Mouse (Mus musculus) liver, postnatal 0 days (tissue): ENCODE data around the gene Jade3. TPM values are rescaled to one million over a fixed set of nuclear protein-coding genes. Genes with fewer than 3 reads are reported as not detected.

ENCODE experiments used
- ATAC-seq: fragments of 200-750 bp; cut with Nextera tagmentation; 2 replicates; pipeline ENCODE4 v1.8.0; 2017; ENCODE audit warnings: mild to moderate bottlenecking, moderate library complexity
- DNase-seq: peaks from one replicate; pipeline ENCODE4 v3.0.0-alpha.2; 2016
- H3K27ac ChIP-seq: fragments of 300-500 bp; sonication (generic); 2 replicates; pipeline ENCODE4 v1.5.1; 2014; ENCODE audit warnings: antibody characterized with exemption, moderate library complexity, mild to moderate bottlenecking, low read depth
- H3K27me3 ChIP-seq: fragments of 300-500 bp; sonication (generic); 2 replicates; pipeline ENCODE4 v1.6.1; 2014; ENCODE audit warnings: low read length, control low read depth, mixed read lengths; ENCODE audit not compliant: insufficient read depth
- H3K36me3 ChIP-seq: fragments of 300-500 bp; sonication (generic); replicated peaks from 2 replicates; pipeline ENCODE4 v1.6.1; 2014; ENCODE audit warnings: mild to moderate bottlenecking, control low read depth, low read length, moderate library complexity, mixed read lengths; ENCODE audit not compliant: insufficient read depth
- H3K4me1 ChIP-seq: fragments of 300-500 bp; sonication (generic); 2 replicates; pipeline ENCODE4 v1.6.1; 2014; ENCODE audit warnings: antibody characterized with exemption, mild to moderate bottlenecking, control low read depth; ENCODE audit not compliant: insufficient read depth
- H3K4me2 ChIP-seq: fragments of 300-500 bp; sonication (generic); 2 replicates; pipeline ENCODE4 v1.6.1; 2014; ENCODE audit warnings: low read depth, mild to moderate bottlenecking, low read length, moderate library complexity, mixed read lengths
- H3K4me3 ChIP-seq: fragments of 300-500 bp; sonication (generic); 2 replicates; pipeline ENCODE4 v1.5.1; 2014; ENCODE audit warnings: low read depth, low read length
- H3K9ac ChIP-seq: fragments of 300-500 bp; sonication (generic); replicated peaks from 2 replicates; pipeline ENCODE4 v1.6.1; 2014; ENCODE audit warnings: mild to moderate bottlenecking, moderate library complexity
- H3K9me3 ChIP-seq: fragments of 300-500 bp; sonication (generic); 2 replicates; pipeline ENCODE4 v1.6.1; 2016; ENCODE audit warnings: mild to moderate bottlenecking, control low read depth, low read length, mixed read lengths
- CTCF ChIP-seq: sonication (generic); IDR thresholded peaks from 2 replicates; pipeline ENCODE4 v1.5.1; 2016; ENCODE audit warnings: antibody characterized with exemption, low read depth
- EP300 ChIP-seq: IDR thresholded peaks from 2 replicates; pipeline ENCODE4 v1.6.1; 2016; ENCODE audit warnings: antibody characterized with exemption, low read depth, mild to moderate bottlenecking
- WGBS: fragments of 180-500 bp; shearing (Covaris S2); extraction: QIAGEN DNeasy Blood & Tissue Kit; methylation state at CpG from one replicate; pipeline ENCODE4 v1.1.7; 2014; ENCODE audit not compliant: insufficient replicate concordance; 5-methylcytosine and 5-hydroxymethylcytosine counted together
- polyA plus RNA-seq: library from polyadenylated mRNA; unstranded; fragments of >200 nt; fragmentation: Nextera tagmentation; extraction: Ambion mirVana; gene quantifications from 2 replicates; pipeline ENCODE4 v1.2.1, GENCODE M21; 2015

The Jade3 gene
- polyA plus RNA-seq, 1 experiment from 2014 or later: 2.0 TPM

GRCm38 (mm10) chrX:20521578-20521977 is 96.1 kb downstream of the Jade3 start:
- H3K4me3 ChIP-seq: no peak overlapping the region
- H3K27me3 ChIP-seq: no peaks in the 10 kb centered on the region
- no peaks in the 10 kb centered on the region for H3K36me3 ChIP-seq
- ATAC-seq: no peak
- no peak for DNase-seq
- H3K9me3 ChIP-seq: no peaks in the 10 kb centered on the region
- no peak overlapping the region for H3K27ac ChIP-seq
- TF ChIP-seq CTCF (no peak), EP300 (no peak)
- no peaks in the 10 kb centered on the region for H3K4me1 ChIP-seq
- no peak overlapping the region for H3K9ac ChIP-seq
- no peak overlapping the region for H3K4me2 ChIP-seq

- Histone ChIP-seq H3K27me3 (no peaks in the 10 kb centered on the region), H3K36me3 (no peaks in the 10 kb centered on the region), H3K4me1 (no peaks in the 10 kb centered on the region), H3K27ac (no peak overlapping the region), H3K9ac (no peak overlapping the region), H3K4me2 (no peak overlapping the region), H3K4me3 (no peak overlapping the region), H3K9me3 (no peaks in the 10 kb centered on the region)
- no peak for ATAC-seq
- DNase-seq: no peak
- WGBS: 43% methylated on average over 1 of the region's 1 CpGs
- no peak for TF ChIP-seq EP300
- TF ChIP-seq CTCF: no peak
Measured at GRCm38 (mm10) chrX:20532621-20533020, 107.1 kb downstream of the Jade3 start.

GRCm38 (mm10) chrX:20543867-20544266 is 118.4 kb downstream of the Jade3 start:
- Histone ChIP-seq H3K27me3 (no peaks in the 10 kb centered on the region), H3K9me3 (no peaks in the 10 kb centered on the region), H3K27ac (no peak overlapping the region), H3K36me3 (no peaks in the 10 kb centered on the region), H3K9ac (no peak overlapping the region), H3K4me1 (no peaks in the 10 kb centered on the region), H3K4me3 (no peak overlapping the region), H3K4me2 (no peak overlapping the region)
- 75% methylated on average over 3 of the region's 3 CpGs for WGBS
- ATAC-seq: no peak
- TF ChIP-seq CTCF (no peak), EP300 (no peak)
- no peak for DNase-seq

GRCm38 (mm10) chrX:20547609-20548008 is 122.1 kb downstream of the Jade3 start:
- peak overlapping the region; percentile 58 for H3K4me2 ChIP-seq
- no peaks in the 10 kb centered on the region for H3K27me3 ChIP-seq
- H3K4me3 ChIP-seq: peak overlapping the region; percentile 36
- no peak overlapping the region; the same call in 1 of the 2 replicates for H3K9ac ChIP-seq
- no peaks in the 10 kb centered on the region for H3K9me3 ChIP-seq
- no peaks in the 10 kb centered on the region for H3K36me3 ChIP-seq
- H3K27ac ChIP-seq: peak overlapping the region; percentile 81
- DNase-seq (peak; percentile 27), ATAC-seq (no peak)
- WGBS: 52% methylated on average over 5 of the region's 5 CpGs
- TF ChIP-seq EP300: no peak
- no peak for TF ChIP-seq CTCF
- H3K4me1 ChIP-seq: no peaks in the 10 kb centered on the region

GRCm38 (mm10) chrX:20548011-20548879 is 122.8 kb downstream of the Jade3 start:
- Histone ChIP-seq H3K4me2 (peak overlapping the region; percentile 58), H3K36me3 (no peaks in the 10 kb centered on the region), H3K4me3 (peak overlapping the region; percentile 36), H3K4me1 (no peaks in the 10 kb centered on the region), H3K9ac (no peak overlapping the region; the same call in 1 of the 2 replicates), H3K27ac (peak overlapping the region; percentile 81), H3K9me3 (no peaks in the 10 kb centered on the region), H3K27me3 (no peaks in the 10 kb centered on the region)
- 23% methylated on average over 24 of the region's 24 CpGs for WGBS
- peak; percentile 82 for ATAC-seq
- peak; percentile 21 for DNase-seq
- TF ChIP-seq CTCF: no peak
- no peak for TF ChIP-seq EP300

- ATAC-seq (no peak), DNase-seq (no peak)
- WGBS: 25% methylated on average over 1 of the region's 1 CpGs
- H3K27ac ChIP-seq: peak overlapping the region; percentile 48; the same call in 1 of the 2 replicates
- H3K4me1 ChIP-seq: no peaks in the 10 kb centered on the region
- no peaks in the 10 kb centered on the region for H3K27me3 ChIP-seq
- H3K4me2 ChIP-seq: peak overlapping the region; percentile 58
- H3K9me3 ChIP-seq: no peaks in the 10 kb centered on the region
- H3K4me3 ChIP-seq: no peak overlapping the region
- TF ChIP-seq EP300: no peak
- TF ChIP-seq CTCF: no peak
- no peak overlapping the region for H3K9ac ChIP-seq
- no peaks in the 10 kb centered on the region for H3K36me3 ChIP-seq
Measured at GRCm38 (mm10) chrX:20548880-20549440, 123.5 kb downstream of the Jade3 start.
